Mouse (Mus musculus) liver, embryonic 14.5 days (tissue): Measurements from ENCODE around the gene Clec3b. TPM values are rescaled to one million over a fixed set of nuclear protein-coding genes. Genes with fewer than 3 reads are reported as not detected.

ENCODE experiments used
- ATAC-seq: fragments of 200-750 bp; cut with Nextera tagmentation; 2 replicates; pipeline ENCODE4 v1.8.0; 2017; ENCODE audit warnings: moderate number of reproducible peaks, mild to moderate bottlenecking, moderate library complexity; ENCODE audit not compliant: insufficient read depth
- DNase-seq, 3 experiments: peaks; one replicate each; pipeline ENCODE4 v3.0.0-alpha.2; 2012 to 2013; ENCODE audit warnings: low read depth in 3 of 3, low spot score in 3 of 3
- H3K27ac ChIP-seq: fragments of 300-500 bp; sonication (generic); 2 replicates; pipeline ENCODE4 v1.5.1; 2014; ENCODE audit warnings: moderate library complexity, mild to moderate bottlenecking, control low read depth, inconsistent platforms
- H3K27me3 ChIP-seq: fragments of 300-500 bp; sonication (generic); 2 replicates; pipeline ENCODE4 v1.6.1; 2014; ENCODE audit warnings: mild to moderate bottlenecking, low read length, moderate library complexity; ENCODE audit not compliant: control insufficient read depth, insufficient read depth
- H3K36me3 ChIP-seq: fragments of 300-500 bp; sonication (generic); replicated peaks from 2 replicates; pipeline ENCODE4 v1.6.1; 2014; ENCODE audit warnings: low read depth; ENCODE audit not compliant: control insufficient read depth, insufficient read depth
- H3K4me1 ChIP-seq, 2 experiments: fragments of 200-500 bp in 1 of 2; fragments of 300-500 bp in 1 of 2; sonication (generic) in 1 of 2; replicated peaks; 2 replicates each; pipeline ENCODE4 v1.6.1; 2012 to 2014; ENCODE audit warnings: antibody characterized with exemption in 1 of 2, inconsistent platforms in 1 of 2, low read length in 1 of 2; ENCODE audit not compliant: control insufficient read depth in 2 of 2, insufficient read depth in 2 of 2
- H3K4me2 ChIP-seq: fragments of 300-500 bp; sonication (generic); 2 replicates; pipeline ENCODE4 v1.6.1; 2014; ENCODE audit warnings: low read depth, mild to moderate bottlenecking, control low read depth, moderate library complexity
- H3K4me3 ChIP-seq, 2 experiments: fragments of 200-500 bp in 1 of 2; fragments of 300-500 bp in 1 of 2; sonication (generic) in 1 of 2; 2 replicates each; pipeline ENCODE4 v1.5.1; 2012 to 2014; ENCODE audit warnings: low read depth in 2 of 2, low read length in 2 of 2, mild to moderate bottlenecking in 2 of 2, control low read depth in 1 of 2, inconsistent platforms in 1 of 2, moderate library complexity in 1 of 2; ENCODE audit not compliant: insufficient read depth in 1 of 2
- H3K9ac ChIP-seq: fragments of 300-500 bp; sonication (generic); replicated peaks from 2 replicates; pipeline ENCODE4 v1.6.1; 2014; ENCODE audit warnings: mild to moderate bottlenecking, control low read depth, moderate library complexity
- H3K9me3 ChIP-seq: fragments of 300-500 bp; sonication (generic); 2 replicates; pipeline ENCODE4 v1.6.1; 2016; ENCODE audit warnings: low read length, mixed read lengths; ENCODE audit not compliant: control insufficient read depth
- CTCF ChIP-seq: IDR thresholded peaks from 2 replicates; pipeline ENCODE4 v1.5.1; 2016; ENCODE audit warnings: antibody characterized with exemption, low read depth, control low read depth
- EP300 ChIP-seq: IDR thresholded peaks from 2 replicates; pipeline ENCODE4 v1.6.1; 2016; ENCODE audit warnings: antibody characterized with exemption, low read depth
- WGBS: fragments of 180-500 bp; shearing (Covaris S2); extraction: QIAGEN DNeasy Blood & Tissue Kit; methylation state at CpG from one replicate; pipeline ENCODE4 v1.1.7; 2014; ENCODE audit not compliant: insufficient replicate concordance; 5-methylcytosine and 5-hydroxymethylcytosine counted together
- polyA plus RNA-seq, 2 experiments: library from polyadenylated mRNA; depleted of rRNA in 1 of 2; stranded (reverse) in 1 of 2; unstranded in 1 of 2; fragments of >200 nt; fragmentation: Nextera tagmentation in 1 of 2; extraction: Ambion mirVana in 1 of 2; gene quantifications; 2 replicates each; pipeline versions ENCODE4 v1.2.1 to v1.2.3; 2012 to 2014

The Clec3b gene
- polyA plus RNA-seq, 2 experiments, result 0.22 TPM; not detected in 1

DNA sequence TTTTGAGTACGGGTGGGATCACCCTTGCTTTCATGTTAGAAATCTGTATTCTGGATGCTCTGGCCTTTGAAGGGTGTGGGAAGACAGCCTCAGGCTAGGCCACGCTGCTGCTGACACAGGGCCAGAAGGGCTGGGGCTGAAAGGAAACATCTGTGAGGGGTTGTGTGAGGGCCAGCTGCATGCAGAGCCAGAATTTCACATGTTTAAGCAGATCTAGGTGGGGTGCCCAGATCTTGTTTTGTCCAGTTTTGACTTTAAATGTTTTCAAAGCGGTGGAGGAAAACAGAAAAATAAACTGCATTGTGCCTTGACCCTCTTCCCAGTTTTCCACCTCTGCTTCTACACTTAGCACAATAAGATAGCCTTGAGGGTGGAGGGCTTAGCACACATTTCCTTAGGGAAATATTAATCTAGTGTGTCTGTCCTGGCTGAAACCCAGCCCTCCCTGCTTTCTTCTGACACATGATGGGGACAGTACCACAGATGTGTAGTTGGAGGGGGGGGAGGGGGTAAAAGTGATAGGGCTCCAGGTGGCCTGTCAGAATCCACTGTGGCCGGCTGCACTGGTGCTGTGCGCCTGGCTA lies 11.8 kb upstream of the Clec3b start:
- Histone ChIP-seq H3K9me3 (no peaks in the 10 kb centered on the region), H3K4me1 (no peaks in the 10 kb centered on the region), H3K9ac (no peak overlapping the region), H3K4me2 (no peak overlapping the region), H3K4me3 (no peak overlapping the region), H3K27me3 (no peaks in the 10 kb centered on the region), H3K36me3 (peaks cover 31% of the 10 kb centered on the region), H3K27ac (no peak overlapping the region)
- 68% methylated on average over 5 of the region's 5 CpGs for WGBS
- ATAC-seq, result no peak
- no peak for TF ChIP-seq CTCF
- no peak for TF ChIP-seq EP300
- DNase-seq, result no peak

DNA sequence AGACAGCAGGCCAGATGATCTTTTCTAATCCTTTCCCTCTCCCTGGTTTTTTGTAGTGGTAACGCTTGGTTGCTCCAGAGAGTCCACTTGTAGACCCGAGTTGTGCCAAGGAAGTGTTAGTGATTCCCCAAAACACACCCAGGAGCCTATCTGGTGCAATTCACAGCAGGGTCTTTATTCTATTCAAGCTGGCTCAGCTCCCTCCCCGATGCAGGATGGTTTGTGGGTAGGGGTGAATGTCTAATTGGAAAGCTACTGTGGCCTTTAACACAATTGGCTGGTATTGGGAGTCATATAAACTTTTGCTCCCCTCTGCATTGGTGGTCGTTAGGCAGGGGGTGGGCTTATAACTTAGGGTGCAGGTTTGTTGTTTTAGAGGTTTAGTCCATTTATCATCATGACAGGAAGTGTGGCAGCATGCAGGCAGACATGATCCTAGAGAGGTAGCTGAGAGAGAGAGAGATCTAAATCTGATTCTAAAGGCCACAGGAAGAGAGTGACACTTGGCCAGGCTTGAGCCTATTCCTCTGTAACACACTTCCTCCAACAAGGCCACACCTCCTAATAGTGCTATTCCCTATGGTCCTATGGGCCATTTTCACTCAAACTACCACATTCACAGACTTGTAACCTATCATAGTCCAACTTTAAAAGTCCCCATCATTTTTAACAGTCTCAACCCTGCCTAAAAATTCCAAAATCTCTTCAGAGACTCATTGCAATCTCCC lies 10.7 kb upstream of the Clec3b start:
- Histone ChIP-seq H3K36me3 (peaks cover 21% of the 10 kb centered on the region), H3K4me1 (no peaks in the 10 kb centered on the region), H3K4me2 (no peak overlapping the region), H3K9me3 (no peaks in the 10 kb centered on the region), H3K4me3 (no peak overlapping the region), H3K9ac (no peak overlapping the region), H3K27ac (no peak overlapping the region), H3K27me3 (no peaks in the 10 kb centered on the region)
- TF ChIP-seq CTCF, result no peak
- no peak for TF ChIP-seq EP300
- ATAC-seq (no peak), DNase-seq (no peak)
- 68% methylated on average over 4 of the region's 4 CpGs for WGBS

DNA sequence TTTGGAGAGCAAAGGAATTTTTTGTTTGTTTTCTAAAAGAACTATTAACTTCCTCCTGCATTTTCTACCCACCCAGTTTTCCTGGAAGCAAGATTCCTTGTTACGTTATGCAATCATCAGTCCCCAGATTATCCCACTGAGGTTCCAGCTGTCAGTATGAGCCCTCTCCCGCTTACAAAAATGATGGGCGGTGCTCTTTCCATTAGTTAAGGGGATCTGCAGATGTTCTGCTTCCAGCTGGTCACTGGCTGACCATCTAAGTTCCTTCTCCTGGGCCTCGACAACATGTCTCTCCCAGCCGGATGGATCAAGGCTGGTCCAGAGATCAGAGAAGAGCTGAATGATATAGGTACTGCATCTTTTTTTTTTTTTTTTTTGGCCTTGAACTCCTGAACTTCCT lies 2.3 kb upstream of the Clec3b start:
- ATAC-seq, result no peak

DNA sequence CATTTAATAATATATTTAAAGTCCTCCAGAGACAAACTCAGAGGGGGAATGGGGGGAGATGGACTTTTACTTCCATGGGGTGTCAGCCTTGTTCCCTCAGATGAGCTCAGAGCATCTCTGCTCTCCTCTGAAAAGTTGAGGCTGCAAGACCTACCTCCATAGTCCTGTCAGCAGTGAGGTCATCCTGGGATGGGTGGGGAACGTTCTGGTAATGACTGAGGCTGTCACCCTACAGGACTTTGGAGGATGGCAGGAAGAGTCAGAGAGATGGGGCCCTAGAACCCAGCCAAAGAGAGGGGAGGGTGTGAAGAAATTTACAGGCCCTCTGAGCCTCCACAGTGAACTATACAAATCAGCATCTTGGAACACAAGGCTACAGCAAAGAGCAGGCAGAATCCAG lies 815 bp downstream of the Clec3b start:
- Histone ChIP-seq H3K36me3 (no peaks in the 10 kb centered on the region), H3K27ac (no peak overlapping the region), H3K27me3 (no peaks in the 10 kb centered on the region), H3K4me1 (peaks cover 0 to 2% of the 10 kb centered on the region in 2 experiments; a peak in 2 of 4 replicates), H3K4me2 (no peak overlapping the region), H3K9ac (no peak overlapping the region), H3K9me3 (no peaks in the 10 kb centered on the region), H3K4me3 (no peak overlapping the region)
- ATAC-seq (no peak), DNase-seq (no peak)
- 18% methylated on average over 1 of the region's 1 CpGs for WGBS
- TF ChIP-seq EP300 (no peak), CTCF (no peak)

More for the DNA sequence above, 2.3 kb upstream of the Clec3b start:
- TF ChIP-seq CTCF, result no peak
- Histone ChIP-seq H3K9me3 (no peaks in the 10 kb centered on the region), H3K4me2 (no peak overlapping the region), H3K4me1 (peaks cover 0 to 2% of the 10 kb centered on the region in 2 experiments; a peak in 2 of 4 replicates), H3K27me3 (no peaks in the 10 kb centered on the region), H3K4me3 (no peak overlapping the region), H3K36me3 (no peaks in the 10 kb centered on the region), H3K9ac (no peak overlapping the region), H3K27ac (no peak overlapping the region)
- DNase-seq, result no peak
- 72% methylated on average over 5 of the region's 5 CpGs for WGBS

DNA sequence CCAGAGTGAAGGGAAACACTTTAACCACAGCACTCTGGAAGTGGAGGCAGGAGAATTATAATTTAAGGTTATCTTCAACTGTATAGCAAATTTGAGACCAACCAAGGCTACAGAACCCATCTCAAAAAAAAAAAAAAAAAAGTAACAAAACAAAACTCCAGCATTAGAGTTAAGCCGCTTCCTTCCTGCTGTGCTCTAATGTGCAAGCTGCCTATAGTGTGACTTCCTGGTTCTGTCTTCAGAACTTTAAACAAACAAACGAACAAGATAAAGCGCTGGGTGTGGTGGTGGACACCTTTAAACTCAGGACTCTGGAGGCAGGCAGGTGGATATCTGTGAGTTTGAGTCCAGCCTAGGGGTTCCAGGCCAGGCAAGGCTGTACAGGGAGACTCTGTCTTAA lies 1.3 kb downstream of the Clec3b start:
- no peaks in the 10 kb centered on the region for H3K9me3 ChIP-seq
- no peak for ATAC-seq
- H3K4me1 ChIP-seq, result peaks cover 0 to 2% of the 10 kb centered on the region in 2 experiments; a peak in 2 of 4 replicates
- no peak overlapping the region for H3K27ac ChIP-seq
- no peak for DNase-seq
- no peak for TF ChIP-seq EP300
- TF ChIP-seq CTCF, result no peak
- WGBS, result 19% methylated on average over 3 of the region's 3 CpGs
- H3K9ac ChIP-seq, result no peak overlapping the region
- no peak overlapping the region for H3K4me3 ChIP-seq
- no peaks in the 10 kb centered on the region for H3K27me3 ChIP-seq
- H3K36me3 ChIP-seq, result no peaks in the 10 kb centered on the region
- H3K4me2 ChIP-seq, result no peak overlapping the region
